Mouse (Mus musculus): Measurements from ENCODE around the gene Slc22a22. TPM values are rescaled to one million over a fixed set of nuclear protein-coding genes. Genes with fewer than 3 reads are reported as not detected.
A peak's percentile ranks its signal among the peaks of the same experiment; 100 is the strongest.
"Not testable (repeated sequence)": the region's sequence is repeated elsewhere in the genome, so short reads cannot be mapped to it uniquely, and the experiment has no call there.

Slc22a22 gene
- polyA plus RNA-seq, 1 experiment from 2014 or later = not detected

- no peak overlapping the region for H3K4me2 ChIP-seq (replicated peaks; ENCODE audit: low read depth)
- H3K9me3 ChIP-seq (ENCODE audit: control insufficient read depth) = no peaks in the 10 kb centered on the region
- no peak for TF ChIP-seq CTCF (IDR thresholded peaks at IDR 0.05; ENCODE audit: low read depth)
- H3K36me3 ChIP-seq (ENCODE audit: control insufficient read depth, insufficient read depth) = no peaks in the 10 kb centered on the region
- H3K9ac ChIP-seq (ENCODE audit: low read depth, low read length) = no peak overlapping the region
- H3K4me3 ChIP-seq (ENCODE audit: low read depth, low read length) = no peak overlapping the region
- WGBS = 80% methylated on average over 2 of the region's 2 CpGs
- no peak overlapping the region for H3K27ac ChIP-seq (ENCODE audit: low read depth, low read length)
- no peaks in the 10 kb centered on the region for H3K4me1 ChIP-seq (replicated peaks; ENCODE audit: control insufficient read depth, insufficient read depth, low read length)
- no peaks in the 10 kb centered on the region for H3K27me3 ChIP-seq (replicated peaks; ENCODE audit: control insufficient read depth, insufficient read depth, low read length)
- no peak for ATAC-seq
These were observed 159.4 kb downstream of the Slc22a22 start for GRCm38 (mm10) chr15:57318001-57318400.

GRCm38 (mm10) chr15:57316486-57316885 lies 160.9 kb downstream of the Slc22a22 start:
- H3K4me1 ChIP-seq (replicated peaks; ENCODE audit: control insufficient read depth, insufficient read depth, low read length) = no peaks in the 10 kb centered on the region
- no peak for TF ChIP-seq CTCF (IDR thresholded peaks at IDR 0.05; ENCODE audit: low read depth)
- no peaks in the 10 kb centered on the region for H3K36me3 ChIP-seq (ENCODE audit: control insufficient read depth, insufficient read depth)

GRCm38 (mm10) chr15:57302710-57303109 lies 174.7 kb downstream of the Slc22a22 start:
- no peak overlapping the region for H3K9ac ChIP-seq (ENCODE audit: low read depth, low read length)
- no peaks in the 10 kb centered on the region for H3K4me1 ChIP-seq (replicated peaks; ENCODE audit: control insufficient read depth, insufficient read depth, low read length)
- H3K27me3 ChIP-seq (replicated peaks; ENCODE audit: control insufficient read depth, insufficient read depth, low read length) = no peaks in the 10 kb centered on the region
- no peak for ATAC-seq
- no peaks in the 10 kb centered on the region for H3K36me3 ChIP-seq (ENCODE audit: control insufficient read depth, insufficient read depth)
- no peak for TF ChIP-seq CTCF (IDR thresholded peaks at IDR 0.05; ENCODE audit: low read depth)
- H3K27ac ChIP-seq (ENCODE audit: low read depth, low read length) = no peak overlapping the region
- no peak overlapping the region for H3K4me3 ChIP-seq (ENCODE audit: low read depth, low read length)
- H3K9me3 ChIP-seq (ENCODE audit: control insufficient read depth) = no peaks in the 10 kb centered on the region
- WGBS = 74% methylated on average over 1 of the region's 1 CpGs
- no peak overlapping the region for H3K4me2 ChIP-seq (replicated peaks; ENCODE audit: low read depth)

More at GRCm38 (mm10) chr15:57316486-57316885, 160.9 kb downstream of the Slc22a22 start:
- Histone ChIP-seq H3K27ac (ENCODE audit: low read depth, low read length) (no peak overlapping the region), H3K9ac (ENCODE audit: low read depth, low read length) (no peak overlapping the region), H3K4me3 (ENCODE audit: low read depth, low read length) (no peak overlapping the region), H3K27me3 (replicated peaks; ENCODE audit: control insufficient read depth, insufficient read depth, low read length) (no peaks in the 10 kb centered on the region), H3K9me3 (ENCODE audit: control insufficient read depth) (no peaks in the 10 kb centered on the region), H3K4me2 (replicated peaks; ENCODE audit: low read depth) (no peak overlapping the region)
- WGBS = 80% methylated on average over 2 of the region's 2 CpGs
- no peak for ATAC-seq

GRCm38 (mm10) chr15:57278505-57278904 lies 198.9 kb downstream of the Slc22a22 start:
- no peak overlapping the region for H3K4me2 ChIP-seq (replicated peaks; ENCODE audit: low read depth)
- H3K9me3 ChIP-seq (ENCODE audit: control insufficient read depth) = no peaks in the 10 kb centered on the region
- WGBS = 55% methylated on average over 1 of the region's 1 CpGs
- TF ChIP-seq CTCF (IDR thresholded peaks at IDR 0.05; ENCODE audit: low read depth) = no peak
- H3K9ac ChIP-seq (ENCODE audit: low read depth, low read length) = no peak overlapping the region
- H3K36me3 ChIP-seq (ENCODE audit: control insufficient read depth, insufficient read depth) = no peaks in the 10 kb centered on the region
- no peak overlapping the region for H3K4me3 ChIP-seq (ENCODE audit: low read depth, low read length)
- H3K27me3 ChIP-seq (replicated peaks; ENCODE audit: control insufficient read depth, insufficient read depth, low read length) = no peaks in the 10 kb centered on the region
- no peaks in the 10 kb centered on the region for H3K4me1 ChIP-seq (replicated peaks; ENCODE audit: control insufficient read depth, insufficient read depth, low read length)
- no peak for ATAC-seq
- no peak overlapping the region for H3K27ac ChIP-seq (ENCODE audit: low read depth, low read length)

- Histone ChIP-seq H3K27ac (ENCODE audit: low read depth, low read length) (no peak overlapping the region), H3K4me2 (replicated peaks; ENCODE audit: low read depth) (no peak overlapping the region), H3K4me3 (ENCODE audit: low read depth, low read length) (no peak overlapping the region), H3K9me3 (ENCODE audit: control insufficient read depth) (no peaks in the 10 kb centered on the region), H3K27me3 (replicated peaks; ENCODE audit: control insufficient read depth, insufficient read depth, low read length) (no peaks in the 10 kb centered on the region), H3K9ac (ENCODE audit: low read depth, low read length) (no peak overlapping the region), H3K36me3 (ENCODE audit: control insufficient read depth, insufficient read depth) (no peaks in the 10 kb centered on the region), H3K4me1 (replicated peaks; ENCODE audit: control insufficient read depth, insufficient read depth, low read length) (no peaks in the 10 kb centered on the region)
- TF ChIP-seq CTCF (IDR thresholded peaks at IDR 0.05; ENCODE audit: low read depth) = no peak
- no peak for ATAC-seq
These were observed 201.0 kb downstream of the Slc22a22 start for GRCm38 (mm10) chr15:57276411-57276810.

GRCm38 (mm10) chr15:57240061-57240460 lies 237.4 kb downstream of the Slc22a22 start:
- 90% methylated on average over 1 of the region's 1 CpGs for WGBS
- H3K36me3 ChIP-seq (ENCODE audit: control insufficient read depth, insufficient read depth); H3K9ac ChIP-seq (ENCODE audit: low read depth, low read length); H3K4me2 ChIP-seq (replicated peaks; ENCODE audit: low read depth); H3K4me1 ChIP-seq (replicated peaks; ENCODE audit: control insufficient read depth, insufficient read depth, low read length); ATAC-seq; H3K27me3 ChIP-seq (replicated peaks; ENCODE audit: control insufficient read depth, insufficient read depth, low read length); H3K9me3 ChIP-seq (ENCODE audit: control insufficient read depth); H3K27ac ChIP-seq (ENCODE audit: low read depth, low read length); H3K4me3 ChIP-seq (ENCODE audit: low read depth, low read length): not testable (repeated sequence)

- Histone ChIP-seq H3K27me3 (replicated peaks; ENCODE audit: control insufficient read depth, insufficient read depth, low read length) (no peaks in the 10 kb centered on the region), H3K27ac (ENCODE audit: low read depth, low read length) (no peak overlapping the region), H3K9me3 (ENCODE audit: control insufficient read depth) (no peaks in the 10 kb centered on the region), H3K4me1 (replicated peaks; ENCODE audit: control insufficient read depth, insufficient read depth, low read length) (no peaks in the 10 kb centered on the region), H3K4me2 (replicated peaks; ENCODE audit: low read depth) (no peak overlapping the region), H3K4me3 (ENCODE audit: low read depth, low read length) (no peak overlapping the region), H3K36me3 (ENCODE audit: control insufficient read depth, insufficient read depth) (no peaks in the 10 kb centered on the region), H3K9ac (ENCODE audit: low read depth, low read length) (no peak overlapping the region)
- ATAC-seq = no peak
- TF ChIP-seq CTCF (IDR thresholded peaks at IDR 0.05; ENCODE audit: low read depth) = peak; percentile 53
These were observed 247.0 kb downstream of the Slc22a22 start for GRCm38 (mm10) chr15:57230439-57230838.
